Mouse (Mus musculus) cerebellum, adult (tissue): ENCODE measurements around the gene Magi1.

ENCODE experiments used
- ATAC-seq: cut with Nextera tagmentation; 2 replicates; pipeline ENCODE4 v1.9.2; 2017; ENCODE audit warnings: mild to moderate bottlenecking, moderate library complexity, mixed read lengths; ENCODE audit not compliant: insufficient number of reproducible peaks, low FRiP score, low TSS enrichment

The Magi1 gene

DNA sequence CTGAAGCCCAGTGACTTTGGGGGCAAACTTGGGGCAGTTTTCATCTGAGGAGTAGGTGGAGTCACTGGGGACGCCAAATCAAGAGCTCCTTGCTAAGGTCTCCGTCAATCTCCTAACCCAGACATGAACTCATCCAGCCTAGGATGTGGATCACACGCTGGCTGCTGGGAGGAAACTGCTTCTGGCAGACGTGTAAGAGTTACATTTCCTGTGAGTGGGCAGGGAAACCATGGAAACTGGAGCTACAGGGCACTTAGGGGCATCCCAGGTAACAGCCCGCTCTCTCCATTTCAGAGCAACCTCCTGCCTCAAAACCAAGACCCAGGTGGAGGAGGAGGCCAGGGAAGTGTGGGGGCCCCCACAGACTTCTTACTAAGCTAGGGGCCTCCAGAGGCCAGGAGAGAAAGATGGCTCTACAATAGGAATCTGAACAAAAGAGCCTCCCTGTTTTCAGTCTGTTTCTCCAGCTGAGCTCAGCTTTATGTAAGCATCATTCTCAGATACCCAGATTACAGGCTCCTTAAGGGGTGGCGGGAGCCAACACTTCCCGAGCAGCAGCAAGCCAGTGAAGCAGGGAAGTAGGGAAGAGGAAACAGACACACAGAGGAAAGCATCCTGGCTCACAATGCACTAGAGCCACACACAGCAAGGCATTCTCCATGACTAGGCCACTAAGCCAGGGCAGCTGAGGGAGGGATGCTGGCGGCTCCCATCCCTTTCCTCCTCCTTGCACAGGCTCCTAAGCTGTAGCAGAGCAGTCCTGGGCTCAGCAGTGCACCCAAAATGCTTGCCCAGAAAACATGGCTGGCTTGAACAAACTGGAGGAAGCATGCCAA, 427.7 kb downstream of the Magi1 start:
- ATAC-seq: peak; percentile 70; the same call in 1 of the 2 replicates

DNA sequence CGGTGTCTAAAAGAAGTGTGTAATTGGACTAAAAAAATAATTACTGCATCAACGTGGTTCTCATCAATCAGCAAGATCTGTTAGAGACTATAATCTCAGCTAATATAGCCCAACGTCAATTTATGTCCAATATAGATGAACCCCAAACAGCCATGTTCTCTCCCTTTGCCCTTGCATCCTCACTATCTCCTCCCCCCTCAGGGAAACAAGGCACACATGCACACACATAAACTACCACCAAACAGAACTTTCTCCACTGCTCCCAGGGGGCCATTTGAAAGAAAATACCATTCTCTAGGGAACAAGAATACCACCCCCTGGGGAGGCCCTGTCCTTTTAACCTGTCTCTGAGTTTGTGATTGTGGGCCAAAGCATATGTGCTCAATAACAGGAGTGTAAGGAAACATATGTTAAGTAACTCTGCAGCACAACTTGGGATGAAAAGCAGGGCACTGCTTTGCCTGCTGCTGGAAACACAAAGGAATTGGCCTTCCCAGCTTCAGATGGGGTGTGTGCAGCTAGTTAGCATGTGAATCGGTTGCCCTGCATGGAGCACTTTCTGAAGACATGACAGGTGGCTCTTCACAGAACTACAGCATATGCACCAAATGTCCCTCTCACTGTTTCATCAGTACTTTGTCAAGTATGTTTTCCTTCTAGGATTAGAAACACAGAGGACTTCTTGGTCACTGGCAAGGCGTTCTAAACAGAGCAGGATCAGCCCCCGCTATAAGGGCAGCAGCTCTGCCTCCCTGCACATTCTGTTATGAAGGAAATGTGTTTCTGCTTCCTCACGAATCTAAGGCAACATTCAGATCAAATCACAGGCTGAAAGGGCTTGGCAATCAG, 434.6 kb downstream of the Magi1 start:
- ATAC-seq: no peak

DNA sequence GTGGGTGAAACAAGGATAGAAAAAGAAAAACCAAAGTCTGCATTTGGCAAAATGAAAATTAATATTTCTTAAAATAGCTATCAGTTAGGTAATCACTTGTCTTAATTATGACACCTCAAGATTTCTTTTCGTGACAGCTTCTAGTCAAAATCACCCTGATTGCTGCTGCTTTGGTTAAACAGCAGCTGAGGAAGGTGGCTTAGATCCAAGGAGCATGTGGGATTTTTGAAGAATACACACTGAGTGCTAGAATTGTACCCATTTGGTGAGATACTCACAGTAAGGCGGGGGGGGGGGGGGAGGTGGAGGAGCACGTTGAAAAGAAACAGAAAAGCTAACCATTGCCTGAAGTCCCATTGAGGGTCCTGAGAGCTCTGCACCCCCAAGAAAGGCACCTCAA, 438.2 kb downstream of the Magi1 start:
- no peak for ATAC-seq

DNA sequence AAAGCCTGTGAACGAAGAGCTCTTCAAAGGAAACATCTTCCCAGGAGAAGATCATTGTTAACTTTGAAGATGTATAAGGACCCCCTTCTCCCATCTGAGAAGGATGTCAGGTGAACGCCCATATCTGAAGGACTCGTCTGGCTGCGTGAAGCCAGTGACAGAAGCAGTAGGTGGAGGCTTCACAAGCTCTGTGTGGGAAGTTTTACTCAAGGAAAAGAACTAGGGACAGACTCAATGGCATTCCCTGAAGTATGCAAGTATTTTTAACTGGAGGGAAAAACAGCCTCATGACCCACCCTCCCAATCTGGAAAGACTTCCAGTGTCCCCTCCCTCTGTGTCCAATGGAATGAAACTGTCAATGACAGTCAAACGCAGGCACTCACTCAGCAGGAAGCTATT, 438.6 kb downstream of the Magi1 start:
- no peak for ATAC-seq

DNA sequence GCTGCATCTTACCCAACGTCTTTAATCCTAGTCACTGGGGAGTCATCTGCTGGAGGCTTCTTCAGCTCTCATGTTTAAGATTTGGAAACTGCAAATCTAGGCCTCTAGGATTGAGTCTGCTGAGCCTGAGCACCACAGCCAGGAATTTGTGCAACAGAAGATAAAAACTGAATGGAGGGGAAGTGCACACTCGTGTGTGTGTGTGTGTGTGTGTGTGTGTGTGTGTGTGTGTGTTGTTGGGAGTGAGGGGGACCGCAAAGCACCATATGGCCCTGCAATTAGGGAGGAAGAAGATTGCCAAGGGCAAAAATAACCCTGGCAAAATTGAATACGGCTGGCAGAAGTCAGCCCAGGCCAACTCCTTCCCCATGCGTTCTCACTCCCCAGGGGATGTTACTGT, 439.1 kb downstream of the Magi1 start:
- ATAC-seq: peak; percentile 82

DNA sequence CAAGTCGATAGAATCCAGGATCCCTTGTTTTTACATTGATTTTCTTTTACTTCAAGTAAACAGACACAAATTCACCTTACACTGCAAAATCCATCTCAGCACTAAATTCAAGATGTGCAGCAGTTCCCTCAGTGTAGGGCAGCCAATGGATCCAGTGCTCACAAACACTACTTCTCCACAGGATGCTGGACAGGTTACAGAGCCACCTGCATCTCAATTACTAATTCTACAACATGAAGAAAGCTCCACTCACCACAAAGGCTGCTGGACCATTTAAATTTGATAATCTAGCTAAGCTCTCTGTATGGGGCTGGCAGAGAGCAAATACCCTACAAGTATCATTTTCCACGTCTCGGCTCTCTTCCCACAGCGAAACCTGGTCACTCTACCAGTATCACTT, 445.3 kb downstream of the Magi1 start:
- 0 out of 2 replicates have a peak, but pooled peaks have one; percentile 47 for ATAC-seq

DNA sequence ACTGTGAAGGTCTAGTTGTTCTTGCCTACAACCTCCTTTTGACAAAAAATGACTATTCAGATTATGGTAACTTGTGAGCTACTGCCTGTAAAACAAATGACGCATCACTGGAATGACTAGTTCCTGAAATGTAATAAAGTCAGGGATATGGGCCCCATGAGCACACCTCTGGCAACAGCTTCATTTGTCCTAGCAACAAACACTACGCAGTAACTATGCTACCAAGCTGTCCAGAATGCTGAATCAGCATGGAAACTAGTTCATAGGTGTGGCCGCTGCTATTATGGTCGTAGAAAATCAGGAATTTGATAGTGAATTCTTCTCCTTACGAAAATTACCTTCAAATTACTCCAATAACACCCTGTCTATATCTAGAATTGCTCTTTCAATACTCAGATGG, 447.1 kb downstream of the Magi1 start:
- no peak for ATAC-seq

DNA sequence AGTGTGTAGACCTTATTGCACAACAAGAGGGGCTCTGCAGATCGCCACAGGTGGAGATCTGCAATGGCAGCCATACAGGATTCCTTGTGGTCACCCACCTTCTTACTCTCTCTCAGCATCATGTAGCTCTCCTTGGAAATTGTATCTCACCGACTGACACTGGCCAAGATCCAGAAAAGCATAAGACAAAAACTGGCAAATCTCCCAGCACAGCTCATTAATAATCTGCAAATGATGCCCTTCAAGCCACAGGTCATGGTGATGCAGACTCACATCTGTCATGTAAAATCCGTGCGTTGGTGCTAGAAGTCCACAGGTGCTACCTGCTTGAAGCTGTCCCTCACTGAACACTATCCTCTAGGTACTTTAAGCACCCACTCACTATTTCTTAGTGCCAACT, 448.5 kb downstream of the Magi1 start:
- no peak for ATAC-seq

DNA sequence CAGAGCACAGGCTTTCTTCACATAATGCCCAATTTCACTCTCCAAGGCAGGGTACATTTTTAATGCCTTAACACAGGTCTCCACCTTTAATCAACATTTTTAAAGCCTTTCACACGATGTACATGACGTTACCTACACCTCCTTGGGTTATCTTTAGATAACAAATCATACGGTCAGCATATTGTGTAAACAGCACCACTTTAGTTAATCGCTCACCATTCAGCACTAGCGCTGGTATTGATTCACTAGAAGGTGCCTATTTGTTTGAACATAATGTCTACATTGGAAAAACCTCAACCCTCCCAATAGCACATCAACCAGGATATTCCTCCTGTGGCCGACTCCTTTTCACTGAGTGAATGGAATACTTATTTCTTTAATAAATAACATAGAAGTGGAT, 455.5 kb downstream of the Magi1 start:
- ATAC-seq: no peak

DNA sequence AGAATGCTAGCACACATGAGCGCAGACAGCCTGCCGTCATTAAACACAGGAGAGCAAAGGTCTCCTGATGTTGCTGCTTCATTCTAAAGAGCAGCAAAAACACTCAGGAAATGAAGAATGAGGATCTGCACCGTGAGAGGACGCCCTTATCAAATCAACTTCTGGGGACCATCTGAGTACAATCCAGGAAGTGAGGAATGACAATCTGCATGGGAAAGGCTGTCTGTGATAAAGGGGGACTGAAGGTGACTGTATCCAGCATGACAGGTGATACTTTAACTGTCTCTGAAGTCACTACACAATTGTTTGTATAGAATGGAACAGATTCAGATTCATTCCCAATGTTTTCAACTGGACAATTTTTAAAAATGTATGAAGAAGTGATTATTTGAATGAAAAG, 456.8 kb downstream of the Magi1 start:
- ATAC-seq: no peak

DNA sequence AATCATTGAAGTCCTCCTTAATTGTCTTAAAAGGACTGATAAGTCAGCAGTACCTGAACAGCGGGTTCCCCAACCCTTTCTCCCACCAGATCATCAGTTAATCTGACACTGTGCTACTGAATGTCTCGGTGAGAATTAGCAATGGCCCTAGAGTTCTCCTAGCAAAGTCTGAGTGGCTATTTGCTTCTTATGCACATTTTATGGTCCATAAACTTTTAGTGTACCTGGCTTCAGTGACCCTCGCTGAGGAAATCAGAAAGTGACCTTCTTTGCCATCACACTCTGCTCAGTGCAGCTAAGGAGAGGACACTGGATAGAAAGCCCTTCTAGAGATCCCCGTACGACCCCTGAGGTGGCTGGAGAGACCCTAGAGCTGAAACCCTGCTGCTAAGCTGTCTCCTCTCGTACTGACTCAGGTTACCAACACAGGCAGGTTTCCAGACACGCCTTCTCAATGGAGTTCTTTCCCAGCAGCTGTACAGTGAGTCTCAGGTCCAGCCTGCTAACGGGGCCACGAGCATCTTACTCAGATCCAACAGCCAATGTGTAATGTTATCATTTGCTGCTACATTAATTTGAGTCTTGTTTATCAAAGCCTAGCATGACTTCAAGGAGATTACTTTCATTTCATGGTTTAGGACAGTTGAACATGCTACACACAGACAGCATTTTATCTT, 461.4 kb downstream of the Magi1 start:
- ATAC-seq: no peak

DNA sequence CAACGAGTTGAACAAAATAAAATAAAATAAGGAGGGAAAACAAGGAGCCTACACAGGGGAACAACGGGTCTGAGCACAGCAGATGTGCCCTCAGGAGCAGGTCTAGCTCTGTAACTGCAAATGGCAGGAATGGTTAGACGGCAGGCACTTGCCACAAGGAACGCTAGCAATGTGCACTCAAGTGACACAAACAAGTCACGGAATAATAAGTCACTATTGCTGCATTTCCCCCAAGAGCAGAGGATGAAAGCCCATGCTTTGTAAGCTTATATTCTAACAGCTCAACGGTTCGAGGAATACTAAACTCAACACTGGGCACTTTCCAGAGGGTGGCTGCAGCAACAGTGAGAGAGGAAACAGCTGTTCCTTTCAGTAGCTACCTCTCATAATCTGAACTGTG, 462.2 kb downstream of the Magi1 start:
- ATAC-seq: no peak

DNA sequence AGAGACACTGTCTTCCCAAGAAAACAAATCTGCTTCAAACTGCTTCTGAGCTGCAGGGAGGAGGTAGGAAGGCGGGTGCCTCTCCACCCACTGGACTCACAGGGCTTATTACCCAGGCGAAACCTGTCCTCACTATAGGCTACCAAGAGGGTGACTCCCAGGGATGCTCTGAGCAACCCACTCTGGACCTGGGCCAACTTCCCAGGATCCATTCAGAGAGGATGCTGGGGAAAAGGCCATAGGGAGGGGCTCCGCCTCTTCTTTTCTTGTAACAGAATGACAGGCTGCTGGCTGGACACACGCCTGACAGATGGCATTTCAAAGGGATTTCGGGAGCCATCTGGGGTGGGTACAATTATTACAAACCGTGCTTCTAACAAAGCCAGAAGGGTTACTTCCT, 463.8 kb downstream of the Magi1 start:
- ATAC-seq: peak; percentile 97

DNA sequence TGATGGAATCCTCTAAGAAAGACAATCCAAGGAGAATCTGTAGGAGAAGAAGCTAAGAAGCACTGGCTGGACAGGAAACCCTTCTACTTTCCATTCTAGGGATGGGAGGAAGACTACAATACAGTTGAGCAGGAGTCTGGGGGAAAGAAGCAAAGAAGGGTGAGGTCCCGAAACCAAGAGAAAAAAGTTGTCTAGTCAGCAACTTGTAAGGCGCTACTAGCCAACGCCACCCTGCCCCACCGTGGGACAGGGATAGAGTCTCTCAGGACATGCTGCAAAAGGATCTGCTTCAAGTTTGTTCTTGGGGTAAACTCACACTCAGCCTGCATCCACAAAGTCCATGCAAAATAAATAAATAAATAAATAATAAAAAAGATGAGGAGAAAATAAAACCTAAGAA, 464.4 kb downstream of the Magi1 start:
- no peak for ATAC-seq

DNA sequence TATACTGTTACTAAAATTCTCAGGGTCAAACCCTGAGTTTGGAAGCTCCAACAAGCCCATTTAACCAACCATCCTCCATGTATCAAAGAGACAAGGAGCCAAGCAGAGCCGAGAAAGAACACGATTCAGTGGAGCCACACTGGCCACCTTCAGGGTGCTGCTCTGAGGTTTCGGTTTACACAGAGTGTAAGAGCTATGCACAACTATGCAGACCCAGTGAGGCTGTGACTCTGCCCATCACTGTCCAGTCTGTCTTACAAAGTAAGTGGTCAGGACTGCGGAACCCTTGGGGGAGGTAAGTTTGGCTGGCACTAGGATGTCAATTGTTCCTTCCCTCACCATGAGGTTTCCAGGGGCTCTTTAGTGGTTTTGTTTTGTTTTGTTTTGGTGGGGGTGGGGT, 465.2 kb downstream of the Magi1 start:
- no peak for ATAC-seq

DNA sequence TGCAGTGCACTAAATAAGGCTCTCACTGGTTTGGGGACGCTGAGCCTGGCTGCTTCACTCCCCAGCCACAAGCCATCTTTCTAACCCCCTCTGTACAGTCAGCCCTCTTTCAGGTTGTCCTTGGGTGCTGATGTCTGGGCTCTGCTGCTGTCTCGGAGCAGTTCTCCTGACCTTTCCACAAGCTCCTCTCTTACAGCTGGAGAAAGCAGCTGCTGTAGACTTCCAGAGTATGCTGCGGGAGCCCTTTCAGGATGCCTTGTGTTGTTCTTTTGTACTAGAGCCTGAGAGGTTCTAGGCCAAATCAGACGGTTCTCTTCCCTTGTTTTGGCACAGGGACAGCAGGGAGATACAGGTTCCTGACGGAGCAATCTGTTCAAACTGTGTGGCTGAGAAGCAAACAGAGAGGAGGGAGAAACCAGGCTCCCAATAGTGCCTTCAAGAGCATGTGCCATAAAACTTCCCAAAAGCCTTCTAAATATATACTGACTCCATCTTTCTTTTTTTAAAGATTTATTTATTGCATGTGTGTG, 478.2 kb downstream of the Magi1 start:
- peak; percentile 80 for ATAC-seq

DNA sequence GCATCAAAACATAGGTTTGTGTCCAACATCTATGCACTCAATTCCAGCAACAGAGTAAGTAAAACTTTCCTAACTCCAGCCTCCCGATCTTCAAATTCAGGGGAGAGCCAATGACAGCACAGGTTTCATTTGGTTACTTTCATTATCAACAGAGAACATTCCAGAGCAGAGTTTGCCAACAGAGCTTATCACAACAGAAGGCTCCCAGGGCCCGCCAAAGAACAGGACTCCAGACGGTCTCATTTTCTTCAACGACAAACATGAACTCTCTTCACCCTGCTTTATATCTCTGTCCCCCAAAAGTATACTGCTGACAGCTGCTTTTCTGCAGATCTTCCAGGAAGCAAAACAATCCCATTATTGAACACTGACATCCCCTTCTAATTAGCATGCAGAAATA, 481.3 kb downstream of the Magi1 start:
- no peak for ATAC-seq

DNA sequence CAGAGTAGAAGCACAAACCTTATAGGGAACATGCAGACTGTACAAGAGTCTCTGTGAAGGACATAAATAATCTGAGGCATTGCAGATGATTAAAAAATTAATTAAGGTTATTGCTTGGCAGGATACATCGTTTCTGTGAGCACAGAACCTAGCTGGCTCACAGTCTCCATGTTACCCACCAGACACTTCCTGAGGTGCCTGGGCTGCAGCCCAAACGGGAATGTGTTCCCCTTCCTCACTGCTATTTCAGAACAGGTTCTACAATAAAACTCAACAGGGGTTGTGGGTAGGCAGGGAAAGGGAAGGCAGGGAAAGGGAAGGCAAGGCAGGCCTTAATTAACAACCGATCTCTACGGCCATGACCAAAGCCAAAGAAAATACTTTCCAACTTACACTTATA, 483.3 kb downstream of the Magi1 start:
- ATAC-seq: no peak

DNA sequence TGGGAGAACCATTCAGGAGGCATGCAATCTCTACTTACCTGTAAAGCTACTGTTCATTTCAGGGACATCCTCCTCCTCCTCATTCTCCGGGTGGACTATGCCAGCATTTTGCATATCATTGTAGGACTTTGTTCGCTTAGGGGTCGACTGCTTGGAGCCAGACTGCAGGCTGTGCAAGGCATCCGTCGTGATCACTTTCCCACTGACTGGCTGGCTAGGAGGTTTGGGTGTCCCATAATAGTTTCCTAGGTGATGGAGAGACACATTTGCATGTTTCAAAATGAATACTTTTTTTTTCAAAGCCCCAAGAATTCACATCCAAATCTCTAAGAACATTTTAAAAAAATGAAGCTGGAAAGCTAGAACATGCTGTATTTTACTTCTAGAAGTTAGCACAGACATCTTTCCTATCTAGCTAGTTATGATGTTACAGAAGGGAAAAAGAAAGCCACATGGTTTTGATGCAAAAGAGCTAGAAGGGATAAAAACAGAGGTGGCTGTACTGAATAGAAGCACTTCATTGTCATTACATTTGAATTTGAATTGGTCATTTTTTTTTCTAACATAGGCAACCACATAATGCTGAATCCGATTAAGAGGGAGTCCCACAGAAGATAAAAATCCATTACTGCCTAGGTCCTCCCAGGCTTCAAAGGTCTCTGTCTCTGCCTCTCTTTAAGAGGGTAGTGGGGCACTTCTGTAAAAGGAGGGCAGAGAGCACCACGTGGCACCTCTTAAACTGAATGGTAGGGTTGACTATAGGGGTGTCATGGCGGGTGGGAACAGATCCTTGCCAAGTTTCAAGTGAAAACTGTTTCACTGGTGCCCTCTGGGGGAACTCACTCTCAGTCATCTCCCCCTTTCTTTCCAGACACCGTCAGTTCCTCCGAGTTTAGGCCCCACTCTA, 491.2 kb downstream of the Magi1 start:
- no peak for ATAC-seq

DNA sequence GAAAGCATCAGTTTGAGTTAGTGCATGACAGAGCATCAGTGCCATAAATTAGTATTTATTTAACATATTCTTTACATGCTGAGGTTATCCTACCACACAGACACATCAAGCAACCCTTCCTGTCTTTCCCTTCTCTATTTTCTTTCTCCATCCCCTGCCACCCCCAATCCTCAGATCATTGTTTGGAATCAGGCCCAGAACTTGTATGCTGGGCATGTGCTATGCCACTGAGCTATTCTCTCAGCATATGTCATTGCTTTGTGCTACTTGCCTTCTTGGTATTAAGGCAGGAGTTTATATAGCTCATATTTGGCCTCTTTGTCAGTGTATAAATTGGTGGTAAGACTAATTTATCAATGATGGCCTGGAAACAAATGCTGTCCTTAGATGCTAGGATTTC, 494.0 kb downstream of the Magi1 start:
- no peak for ATAC-seq
